Mouse (Mus musculus): ENCODE data around the gene Babam2.
"Not testable (repeated sequence)": the region's sequence is repeated elsewhere in the genome, so short reads cannot be mapped to it uniquely, and the experiment has no call there.

Gene Babam2

GRCm38 (mm10) chr5:31829588-31829987 is 132.1 kb downstream of the Babam2 start:
- no peak for DNase-seq (ENCODE audit: low read depth)

GRCm38 (mm10) chr5:31831587-31831986 is 134.1 kb downstream of the Babam2 start:
- no peak for DNase-seq (ENCODE audit: low read depth)

GRCm38 (mm10) chr5:31835691-31836090 is 138.2 kb downstream of the Babam2 start:
- no peak for DNase-seq (ENCODE audit: low read depth)

- no peak for DNase-seq (ENCODE audit: low read depth)
These were observed 142.5 kb downstream of the Babam2 start for GRCm38 (mm10) chr5:31839973-31840372.

GRCm38 (mm10) chr5:31840406-31840805 is 142.9 kb downstream of the Babam2 start:
- DNase-seq (ENCODE audit: low read depth), result no peak

- no peak for DNase-seq (ENCODE audit: low read depth)
These were observed 147.4 kb downstream of the Babam2 start for GRCm38 (mm10) chr5:31844856-31845255.

- no peak for DNase-seq (ENCODE audit: low read depth)
These were observed 149.5 kb downstream of the Babam2 start for GRCm38 (mm10) chr5:31846971-31847370.

- DNase-seq (ENCODE audit: low read depth), result no peak
These were observed 151.5 kb downstream of the Babam2 start for GRCm38 (mm10) chr5:31848995-31849394.

- no peak for DNase-seq (ENCODE audit: low read depth)
These were observed 155.3 kb downstream of the Babam2 start for GRCm38 (mm10) chr5:31852786-31853185.

GRCm38 (mm10) chr5:31853831-31854230 is 156.3 kb downstream of the Babam2 start:
- DNase-seq (ENCODE audit: low read depth), result no peak

- not testable (repeated sequence) for DNase-seq (ENCODE audit: low read depth)
These were observed 161.4 kb downstream of the Babam2 start for GRCm38 (mm10) chr5:31858877-31859276.

- DNase-seq (ENCODE audit: low read depth), result no peak
These were observed 162.9 kb downstream of the Babam2 start for GRCm38 (mm10) chr5:31860426-31860825.

- DNase-seq (ENCODE audit: low read depth), result no peak
These were observed 163.5 kb downstream of the Babam2 start for GRCm38 (mm10) chr5:31860831-31861624.

GRCm38 (mm10) chr5:31862753-31863468 is 165.4 kb downstream of the Babam2 start:
- DNase-seq (ENCODE audit: low read depth), result no peak

- DNase-seq (ENCODE audit: low read depth), result no peak
These were observed 166.6 kb downstream of the Babam2 start for GRCm38 (mm10) chr5:31864095-31864494.

- no peak for DNase-seq (ENCODE audit: low read depth)
These were observed 168.6 kb downstream of the Babam2 start for GRCm38 (mm10) chr5:31866071-31866470.

- peak; percentile 29 for DNase-seq (ENCODE audit: low read depth)
These were observed 173.5 kb downstream of the Babam2 start for GRCm38 (mm10) chr5:31870856-31871520.

GRCm38 (mm10) chr5:31873328-31873727 is 175.8 kb downstream of the Babam2 start:
- DNase-seq (ENCODE audit: low read depth), result no peak

- DNase-seq (ENCODE audit: low read depth), result no peak
These were observed 177.1 kb downstream of the Babam2 start for GRCm38 (mm10) chr5:31874543-31874942.

- no peak for DNase-seq (ENCODE audit: low read depth)
These were observed 178.0 kb downstream of the Babam2 start for GRCm38 (mm10) chr5:31875443-31875842.

- no peak for DNase-seq (ENCODE audit: low read depth)
These were observed 178.9 kb downstream of the Babam2 start for GRCm38 (mm10) chr5:31876216-31876974.

GRCm38 (mm10) chr5:31880457-31880856 is 183.0 kb downstream of the Babam2 start:
- no peak for DNase-seq (ENCODE audit: low read depth)
